Mouse (Mus musculus) cerebellum, postnatal 14 days (tissue): ENCODE data around the gene Kansl1.
A peak's percentile ranks its signal among the peaks of the same experiment; 100 is the strongest.
"Not testable (repeated sequence)": the region's sequence is repeated elsewhere in the genome, so short reads cannot be mapped to it uniquely, and the experiment has no call there.

Source experiments
- DNase-seq, 2 experiments: peaks; one replicate each; pipeline ENCODE4 v3.0.0; 2021; ENCODE audit warnings: mixed read lengths in 2 of 2

The Kansl1 gene

GRCm38 (mm10) chr11:104468751-104469268 lies at the start of gene Kansl1:
Kansl1 (minus strand) TSS chr11:104468861.
- DNase-seq, result peak; percentile 49 to 58

GRCm38 (mm10) chr11:104512436-104512835 lies 43.8 kb upstream of the Kansl1 start:
- no peak for DNase-seq

- peak; percentile 14 to 36 for DNase-seq
Measured at GRCm38 (mm10) chr11:104510606-104511005, 41.9 kb upstream of the Kansl1 start.

GRCm38 (mm10) chr11:104508455-104508854 lies 39.8 kb upstream of the Kansl1 start:
- DNase-seq, result no peak

GRCm38 (mm10) chr11:104488292-104488691 lies 19.6 kb upstream of the Kansl1 start:
- DNase-seq, result no peak

- no peak for DNase-seq
Measured at GRCm38 (mm10) chr11:104481971-104482370, 13.3 kb upstream of the Kansl1 start.

GRCm38 (mm10) chr11:104479505-104479904 lies 10.8 kb upstream of the Kansl1 start:
- DNase-seq, result no peak

GRCm38 (mm10) chr11:104469371-104469835 lies 742 bp upstream of the Kansl1 start:
- peak; percentile 95 to 96 for DNase-seq

- no peak for DNase-seq
Measured at GRCm38 (mm10) chr11:104467698-104468097, 963 bp downstream of the Kansl1 start.

GRCm38 (mm10) chr11:104461551-104461950 lies 7.1 kb downstream of the Kansl1 start:
- peak; percentile 85 to 86 for DNase-seq

GRCm38 (mm10) chr11:104459671-104460070 lies 9.0 kb downstream of the Kansl1 start:
- DNase-seq, result no peak

GRCm38 (mm10) chr11:104458507-104458906 lies 10.2 kb downstream of the Kansl1 start:
- no peak for DNase-seq

GRCm38 (mm10) chr11:104452709-104453108 lies 16.0 kb downstream of the Kansl1 start:
- DNase-seq, result no peak

- peak; percentile 25 to 52 for DNase-seq
Measured at GRCm38 (mm10) chr11:104451239-104451638, 17.4 kb downstream of the Kansl1 start.

GRCm38 (mm10) chr11:104448499-104448898 lies 20.2 kb downstream of the Kansl1 start:
- not testable (repeated sequence) for DNase-seq

- no peak for DNase-seq
Measured at GRCm38 (mm10) chr11:104445538-104445937, 23.1 kb downstream of the Kansl1 start.

- no peak for DNase-seq
Measured at GRCm38 (mm10) chr11:104445044-104445443, 23.6 kb downstream of the Kansl1 start.

- no peak for DNase-seq
Measured at GRCm38 (mm10) chr11:104443359-104443758, 25.3 kb downstream of the Kansl1 start.

- DNase-seq, result peak; percentile 95
Measured at GRCm38 (mm10) chr11:104442333-104443136, 26.1 kb downstream of the Kansl1 start.

- peak; percentile 77 to 80 for DNase-seq
Measured at GRCm38 (mm10) chr11:104441475-104442332, 27.0 kb downstream of the Kansl1 start.

- peak in 1 of 2 experiments; percentile 25 for DNase-seq
Measured at GRCm38 (mm10) chr11:104440521-104441474, 27.9 kb downstream of the Kansl1 start.

GRCm38 (mm10) chr11:104439703-104440102 lies 29.0 kb downstream of the Kansl1 start:
- DNase-seq, result no peak
